Mouse (Mus musculus) liver, adult 2 months (tissue): ENCODE measurements at regions not wholly inside any gene's neighbourhood (a gene's known extent, or its start where the extent isn't known, plus 50 kb on each side); places are given as distances from the start of the nearest gene placed in this dataset.
A peak's percentile ranks its signal among the peaks of the same experiment; 100 is the strongest.

Experiments used
- DNase-seq: peaks from one replicate; pipeline ENCODE4 v3.0.0-alpha.2; 2011; ENCODE audit warnings: low read depth, low spot score; ENCODE audit errors: extremely low read depth
- H3K27ac ChIP-seq: fragments of 200-500 bp; replicated peaks from 2 replicates; pipeline ENCODE4 v1.5.1; 2012; ENCODE audit warnings: low read depth, mild to moderate bottlenecking, control low read depth, inconsistent platforms, low read length; ENCODE audit not compliant: insufficient read depth
- H3K27me3 ChIP-seq: fragments of 200-500 bp; 2 replicates; pipeline ENCODE4 v1.6.1; 2012; ENCODE audit warnings: mild to moderate bottlenecking, moderate library complexity, low read length, inconsistent platforms; ENCODE audit not compliant: control insufficient read depth, insufficient read depth
- H3K36me3 ChIP-seq: fragments of 200-500 bp; 2 replicates; pipeline ENCODE4 v1.6.1; 2012; ENCODE audit warnings: low read length, inconsistent platforms; ENCODE audit not compliant: control insufficient read depth, insufficient read depth
- H3K4me1 ChIP-seq: fragments of 200-500 bp; 2 replicates; pipeline ENCODE4 v1.6.1; 2011; ENCODE audit warnings: low read length; ENCODE audit not compliant: control insufficient read depth, insufficient read depth
- H3K4me3 ChIP-seq: fragments of 200-500 bp; 2 replicates; pipeline ENCODE4 v1.5.1; 2011; ENCODE audit warnings: low read depth, mild to moderate bottlenecking, control low read depth, low read length, moderate library complexity; ENCODE audit not compliant: insufficient read depth
- H3K79me2 ChIP-seq: fragments of 200-500 bp; 2 replicates; pipeline ENCODE4 v1.6.1; 2012; ENCODE audit warnings: inconsistent platforms, mild to moderate bottlenecking, low read length, moderate library complexity; ENCODE audit not compliant: control insufficient read depth, insufficient read depth
- H3K9ac ChIP-seq: fragments of 200-500 bp; 2 replicates; pipeline ENCODE4 v1.6.1; 2012; ENCODE audit warnings: low read depth, mild to moderate bottlenecking, control low read depth, inconsistent platforms, low read length
- CTCF ChIP-seq: fragments of 200-500 bp; IDR thresholded peaks from 2 replicates; pipeline ENCODE4 v1.5.1; 2011; ENCODE audit warnings: low read depth, low read length, control low read depth
- POLR2A ChIP-seq: fragments of 200-500 bp; IDR thresholded peaks from 2 replicates; pipeline ENCODE4 v1.6.1; 2011; ENCODE audit warnings: low read length, control low read depth; ENCODE audit not compliant: insufficient read depth; ENCODE audit errors: extremely low read depth
- WGBS: fragments of 180-500 bp; shearing (Covaris S2); methylation state at CpG from one replicate; pipeline ENCODE4 v1.1.7; 2018; 5-methylcytosine and 5-hydroxymethylcytosine counted together

- peak; percentile 37 for TF ChIP-seq CTCF
- no peak for TF ChIP-seq POLR2A
These were observed 1133.0 kb downstream of the Slc22a22 start for GRCm38 (mm10) chr15:56344304-56344932.

GRCm38 (mm10) chr15:56337879-56338278 lies 1139.5 kb downstream of the Slc22a22 start:
- no peak for TF ChIP-seq CTCF
- TF ChIP-seq POLR2A: no peak
- Histone ChIP-seq H3K79me2 (no peaks in the 10 kb centered on the region), H3K4me3 (no peak overlapping the region), H3K36me3 (no peaks in the 10 kb centered on the region), H3K9ac (no peak overlapping the region), H3K4me1 (no peaks in the 10 kb centered on the region), H3K27ac (no peak overlapping the region), H3K27me3 (no peaks in the 10 kb centered on the region)
- WGBS: 54% methylated on average over 5 of the region's 5 CpGs
- no peak for DNase-seq

More at GRCm38 (mm10) chr15:56344304-56344932, 1133.0 kb downstream of the Slc22a22 start:
- no peak overlapping the region for H3K27ac ChIP-seq
- H3K79me2 ChIP-seq: no peaks in the 10 kb centered on the region
- H3K4me1 ChIP-seq: no peaks in the 10 kb centered on the region
- DNase-seq: peak; percentile 10
- H3K27me3 ChIP-seq: no peaks in the 10 kb centered on the region
- 55% methylated on average over 4 of the region's 4 CpGs for WGBS
- no peak overlapping the region for H3K9ac ChIP-seq
- H3K36me3 ChIP-seq: no peaks in the 10 kb centered on the region
- no peak overlapping the region for H3K4me3 ChIP-seq

- H3K27ac ChIP-seq: no peak overlapping the region
- no peaks in the 10 kb centered on the region for H3K79me2 ChIP-seq
- peak; percentile 55 for DNase-seq
- peak; percentile 67 for TF ChIP-seq CTCF
- TF ChIP-seq POLR2A: no peak
- 31% methylated on average over 5 of the region's 5 CpGs for WGBS
- H3K4me1 ChIP-seq: no peaks in the 10 kb centered on the region
- no peaks in the 10 kb centered on the region for H3K36me3 ChIP-seq
- H3K27me3 ChIP-seq: 0 out of 2 replicates have a peak, but pooled peaks cover 3% of the 10 kb centered on the region
- H3K9ac ChIP-seq: no peak overlapping the region
- no peak overlapping the region for H3K4me3 ChIP-seq
These were observed 1141.0 kb downstream of the Slc22a22 start for GRCm38 (mm10) chr15:56336449-56336848.

- Histone ChIP-seq H3K36me3 (no peaks in the 10 kb centered on the region), H3K9ac (no peak overlapping the region), H3K27ac (no peak overlapping the region), H3K4me3 (no peak overlapping the region), H3K4me1 (no peaks in the 10 kb centered on the region), H3K79me2 (no peaks in the 10 kb centered on the region), H3K27me3 (0 out of 2 replicates have a peak, but pooled peaks cover 3% of the 10 kb centered on the region)
- TF ChIP-seq POLR2A: no peak
- no peak for TF ChIP-seq CTCF
- DNase-seq: no peak
- 78% methylated on average over 2 of the region's 2 CpGs for WGBS
These were observed 1142.4 kb downstream of the Slc22a22 start for GRCm38 (mm10) chr15:56335011-56335410.

- no peaks in the 10 kb centered on the region for H3K36me3 ChIP-seq
- no peak for DNase-seq
- TF ChIP-seq POLR2A (no peak), CTCF (no peak)
- no peaks in the 10 kb centered on the region for H3K27me3 ChIP-seq
- H3K27ac ChIP-seq: no peak overlapping the region
- no peaks in the 10 kb centered on the region for H3K79me2 ChIP-seq
- H3K4me3 ChIP-seq: no peak overlapping the region
- no peaks in the 10 kb centered on the region for H3K4me1 ChIP-seq
- no peak overlapping the region for H3K9ac ChIP-seq
These were observed 1156.9 kb downstream of the Slc22a22 start for GRCm38 (mm10) chr15:56320501-56320900.

- TF ChIP-seq CTCF (no peak), POLR2A (no peak)
- DNase-seq: no peak
- Histone ChIP-seq H3K4me1 (no peaks in the 10 kb centered on the region), H3K27ac (no peak overlapping the region), H3K4me3 (no peak overlapping the region), H3K36me3 (no peaks in the 10 kb centered on the region), H3K79me2 (no peaks in the 10 kb centered on the region), H3K9ac (no peak overlapping the region), H3K27me3 (no peaks in the 10 kb centered on the region)
- WGBS: 79% methylated on average over 3 of the region's 3 CpGs
These were observed 1182.5 kb downstream of the Slc22a22 start for GRCm38 (mm10) chr15:56294910-56295438.
